Mouse (Mus musculus) CD4-positive helper T cell, adult 2 months (primary cell): ENCODE measurements around the gene Amfr.

Experiments used
- DNase-seq: peaks from one replicate; pipeline ENCODE4 v3.0.0-alpha.2; 2012; ENCODE audit warnings: low read depth, missing footprints, low spot score

Gene Amfr

GRCm38 (mm10) chr8:94012013-94012951 lies at the start of gene Amfr:
Amfr (minus strand) TSS chr8:94012842.
- DNase-seq, result peak; percentile 87

GRCm38 (mm10) chr8:94057157-94057854 lies 44.7 kb upstream of the Amfr start:
- peak; percentile 26 for DNase-seq

GRCm38 (mm10) chr8:94052696-94053095 lies 40.1 kb upstream of the Amfr start:
- DNase-seq, result no peak

- DNase-seq, result no peak
Measured at GRCm38 (mm10) chr8:94047845-94048244, 35.2 kb upstream of the Amfr start.

GRCm38 (mm10) chr8:94037806-94038205 lies 25.2 kb upstream of the Amfr start:
- no peak for DNase-seq

GRCm38 (mm10) chr8:94036944-94037524 lies 24.4 kb upstream of the Amfr start, which contains the start of the genes Nudt21 and Ogfod1:
Nudt21 (minus strand) TSS chr8:94037031.
Ogfod1 (plus strand) TSS chr8:94037198.
- peak; percentile 98 for DNase-seq

GRCm38 (mm10) chr8:94036541-94036940 lies 23.9 kb upstream of the Amfr start:
- DNase-seq, result peak; percentile 74

- no peak for DNase-seq
Measured at GRCm38 (mm10) chr8:94035200-94035599, 22.6 kb upstream of the Amfr start.

GRCm38 (mm10) chr8:94033601-94034000 lies 21.0 kb upstream of the Amfr start:
- DNase-seq, result no peak

- no peak for DNase-seq
Measured at GRCm38 (mm10) chr8:94029701-94030100, 17.1 kb upstream of the Amfr start.

- DNase-seq, result no peak
Measured at GRCm38 (mm10) chr8:94023916-94024315, 11.3 kb upstream of the Amfr start.

- DNase-seq, result peak; percentile 4
Measured at GRCm38 (mm10) chr8:94013026-94013612, 477 bp upstream of the Amfr start.

- DNase-seq, result no peak
Measured at GRCm38 (mm10) chr8:94011076-94012012, 1.3 kb downstream of the Amfr start.

- DNase-seq, result peak; percentile 43
Measured at GRCm38 (mm10) chr8:94010101-94010705, 2.4 kb downstream of the Amfr start.

GRCm38 (mm10) chr8:94009243-94009845 lies 3.3 kb downstream of the Amfr start:
- DNase-seq, result peak; percentile 38

- no peak for DNase-seq
Measured at GRCm38 (mm10) chr8:94004139-94004538, 8.5 kb downstream of the Amfr start.

- DNase-seq, result no peak
Measured at GRCm38 (mm10) chr8:93998961-93999360, 13.7 kb downstream of the Amfr start.

- DNase-seq, result no peak
Measured at GRCm38 (mm10) chr8:93989739-93990138, 22.9 kb downstream of the Amfr start.

- DNase-seq, result no peak
Measured at GRCm38 (mm10) chr8:93984731-93985130, 27.9 kb downstream of the Amfr start.

- DNase-seq, result no peak
Measured at GRCm38 (mm10) chr8:93983827-93984226, 28.8 kb downstream of the Amfr start.
